Mouse (Mus musculus): ENCODE data around the gene Hmga2.

GRCm38 (mm10) chr10:120465121-120465520 lies 11.1 kb downstream of the Hmga2 start:
- TF ChIP-seq POLR2A (IDR thresholded peaks at IDR 0.05; ENCODE audit: borderline replicate concordance, low read depth, low read length) (no peak), CTCF (IDR thresholded peaks at IDR 0.05; ENCODE audit: low read depth, low read length) (no peak)
